Mouse (Mus musculus): ENCODE results near the gene Kcnj3.

Gene Kcnj3

GRCm38 (mm10) chr2:55517297-55517696, 81.5 kb downstream of the Kcnj3 start:
- DNase-seq: no peak

GRCm38 (mm10) chr2:55532738-55533491, 97.1 kb downstream of the Kcnj3 start:
- DNase-seq: no peak

- no peak for DNase-seq
Observed at GRCm38 (mm10) chr2:55534946-55535345, 99.2 kb downstream of the Kcnj3 start.

GRCm38 (mm10) chr2:55535482-55535881, 99.7 kb downstream of the Kcnj3 start:
- DNase-seq: no peak

- DNase-seq: no peak
Observed at GRCm38 (mm10) chr2:55547612-55548011, 111.8 kb downstream of the Kcnj3 start.

GRCm38 (mm10) chr2:55558368-55558985, 122.7 kb downstream of the Kcnj3 start:
- no peak for DNase-seq

- no peak for DNase-seq
Observed at GRCm38 (mm10) chr2:55569291-55569690, 133.5 kb downstream of the Kcnj3 start.

- no peak for DNase-seq
Observed at GRCm38 (mm10) chr2:55571425-55571824, 135.7 kb downstream of the Kcnj3 start.

GRCm38 (mm10) chr2:55580286-55580685, 144.5 kb downstream of the Kcnj3 start:
- DNase-seq: no peak

GRCm38 (mm10) chr2:55591226-55591988, 155.6 kb downstream of the Kcnj3 start:
- DNase-seq: no peak
